Mouse (Mus musculus) ovary, postnatal 10 days (tissue): ENCODE measurements at regions not wholly inside any gene's neighbourhood (a gene's known extent, or its start where the extent isn't known, plus 50 kb on each side); places are given as distances from the start of the nearest gene placed in this dataset.
"Not testable (repeated sequence)": the region's sequence is repeated elsewhere in the genome, so short reads cannot be mapped to it uniquely, and the experiment has no call there.

Experiments used
- DNase-seq: peaks from one replicate; pipeline ENCODE4 v3.0.0; 2022; ENCODE audit warnings: low spot score

GRCm38 (mm10) chr4:67141896-67142295 lies 314.5 kb downstream of the Tlr4 start:
- no peak for DNase-seq

- no peak for DNase-seq
These were observed 321.1 kb downstream of the Tlr4 start for GRCm38 (mm10) chr4:67148521-67148920.

- DNase-seq, result no peak
These were observed 335.3 kb downstream of the Tlr4 start for GRCm38 (mm10) chr4:67162673-67163072.

DNA sequence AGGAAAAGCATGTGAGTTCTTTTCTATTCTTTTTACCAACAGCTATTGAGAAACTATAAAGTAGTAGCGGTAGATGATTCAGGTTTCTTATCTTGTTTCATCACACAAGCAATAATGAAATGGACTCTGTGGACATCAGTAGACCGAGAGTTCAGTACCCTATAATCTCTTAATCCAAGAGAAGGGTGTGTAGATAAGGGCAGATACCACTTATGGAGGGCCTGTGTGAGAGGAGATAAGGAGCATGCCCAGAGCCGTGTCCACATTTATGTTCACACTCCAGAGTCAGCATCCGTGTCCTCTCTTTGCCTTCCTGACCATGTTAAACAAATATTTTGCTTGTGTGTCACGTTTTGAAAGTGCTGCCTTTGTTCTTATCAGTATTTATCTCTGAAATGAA lies 340.3 kb downstream of the Tlr4 start:
- no peak for DNase-seq

DNA sequence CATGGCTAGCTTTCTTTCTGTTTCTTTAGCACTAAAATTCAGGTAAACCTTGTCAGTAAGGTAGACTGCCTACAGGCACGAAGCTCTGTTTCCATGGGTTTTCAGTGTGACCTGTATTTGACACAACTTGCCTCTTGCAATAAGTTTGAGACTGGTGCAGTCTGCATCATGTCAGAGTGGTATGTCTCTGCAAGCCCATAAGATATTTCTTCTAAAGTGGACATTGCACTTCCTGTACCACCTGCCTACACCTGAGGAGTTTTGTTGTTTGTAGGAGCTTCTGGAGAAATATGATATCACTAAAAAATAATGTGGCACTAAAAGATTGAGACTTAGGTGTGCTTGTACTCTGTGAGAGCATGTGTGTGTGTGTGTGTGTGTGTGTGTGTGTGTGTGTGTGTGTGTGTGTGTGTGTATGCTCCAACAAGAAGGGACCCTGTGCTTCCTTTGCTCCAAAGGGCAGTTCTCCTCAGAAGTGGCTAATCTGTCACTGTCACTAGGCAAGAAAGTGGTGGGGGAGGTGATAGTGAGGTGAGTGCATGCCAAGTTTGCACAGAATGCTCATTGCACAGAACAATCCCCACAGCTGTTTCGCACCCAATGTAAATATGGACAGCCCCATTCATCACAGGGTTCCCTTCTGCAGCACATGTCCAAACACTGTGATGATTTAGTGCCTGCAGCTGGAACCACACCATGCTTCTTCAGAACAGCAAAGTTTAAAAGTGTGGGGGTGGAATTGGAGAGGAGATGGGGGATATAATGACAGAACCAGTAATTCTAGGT lies 360.5 kb downstream of the Tlr4 start:
- DNase-seq, result no peak

DNA sequence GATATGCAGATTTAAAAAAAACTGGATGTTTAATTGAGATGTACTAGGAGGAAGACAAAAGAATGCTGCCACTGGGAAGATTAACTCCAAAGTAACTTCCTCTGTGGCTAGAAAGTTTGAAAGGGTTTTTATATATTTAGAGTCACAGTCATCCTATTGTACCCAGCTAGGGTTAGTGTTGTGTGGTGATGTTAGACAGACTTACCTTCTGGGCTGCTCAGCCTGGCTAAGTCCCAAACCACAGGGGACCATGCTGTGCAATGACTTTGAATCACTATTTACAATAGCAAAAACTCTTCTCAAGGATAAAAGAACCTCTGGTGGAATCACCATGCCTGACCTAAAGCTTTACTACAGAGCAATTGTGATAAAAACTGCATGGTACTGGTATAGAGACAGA lies 363.2 kb downstream of the Tlr4 start:
- DNase-seq, result no peak

DNA sequence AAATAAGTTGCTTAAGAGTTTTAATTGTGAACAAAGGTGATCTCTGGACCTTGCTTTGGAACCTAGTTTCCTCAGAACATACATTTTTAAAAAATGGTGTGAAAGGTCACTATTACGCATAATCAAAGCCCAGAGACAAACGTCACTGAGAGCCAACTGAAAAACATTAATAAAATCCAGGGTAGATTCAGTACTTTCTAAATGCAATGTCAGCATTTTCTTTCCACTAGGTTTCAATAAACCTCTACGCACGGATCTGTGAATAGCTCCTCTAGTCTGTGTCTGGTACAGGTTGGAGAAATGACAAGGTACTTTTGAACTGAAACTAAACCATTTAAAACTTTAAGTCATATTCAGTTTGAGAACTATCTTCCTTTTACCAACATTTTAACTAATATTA lies 367.0 kb downstream of the Tlr4 start:
- no peak for DNase-seq

- DNase-seq, result no peak
These were observed 369.5 kb downstream of the Tlr4 start for GRCm38 (mm10) chr4:67196907-67197306.

DNA sequence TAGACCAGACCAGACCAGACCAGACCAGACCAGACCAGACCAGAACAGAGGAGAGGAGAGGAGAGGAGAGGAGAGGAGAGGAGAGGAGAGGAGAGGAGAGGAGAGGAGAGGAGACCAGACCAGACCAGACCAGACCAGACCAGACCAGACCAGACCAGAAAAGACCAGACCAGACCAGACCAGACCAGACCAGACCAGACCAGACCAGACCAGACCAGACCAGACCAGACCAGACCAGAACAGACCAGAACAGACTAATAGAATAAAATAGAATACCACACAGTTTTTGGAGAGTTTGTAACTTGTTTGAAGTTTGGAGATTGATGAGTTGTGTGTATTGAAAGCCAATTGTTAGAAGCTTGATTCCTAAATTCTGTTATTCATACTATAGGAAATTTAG lies 381.0 kb downstream of the Tlr4 start:
- peak; percentile 77 for DNase-seq

DNA sequence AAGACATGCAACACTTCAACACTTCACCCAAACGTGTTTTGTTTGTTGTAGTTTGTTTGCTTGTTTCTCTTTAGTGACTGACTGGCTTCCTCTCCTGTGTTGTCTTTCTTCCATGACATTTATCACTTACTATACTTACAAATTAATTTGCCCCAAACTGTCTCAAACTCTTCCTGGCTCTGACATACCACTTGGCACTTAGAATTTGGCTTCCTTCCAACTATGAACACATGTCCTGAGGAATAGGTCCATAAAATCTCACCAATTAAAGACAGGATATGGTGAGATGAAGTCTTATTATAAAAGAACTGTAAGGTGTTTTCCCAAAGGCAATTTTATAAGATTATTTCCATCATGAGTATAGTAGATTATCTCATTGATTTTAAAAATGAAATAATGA lies 386.0 kb downstream of the Tlr4 start:
- DNase-seq, result no peak

- DNase-seq, result no peak
These were observed 397.1 kb downstream of the Tlr4 start for GRCm38 (mm10) chr4:67224533-67224932.

DNA sequence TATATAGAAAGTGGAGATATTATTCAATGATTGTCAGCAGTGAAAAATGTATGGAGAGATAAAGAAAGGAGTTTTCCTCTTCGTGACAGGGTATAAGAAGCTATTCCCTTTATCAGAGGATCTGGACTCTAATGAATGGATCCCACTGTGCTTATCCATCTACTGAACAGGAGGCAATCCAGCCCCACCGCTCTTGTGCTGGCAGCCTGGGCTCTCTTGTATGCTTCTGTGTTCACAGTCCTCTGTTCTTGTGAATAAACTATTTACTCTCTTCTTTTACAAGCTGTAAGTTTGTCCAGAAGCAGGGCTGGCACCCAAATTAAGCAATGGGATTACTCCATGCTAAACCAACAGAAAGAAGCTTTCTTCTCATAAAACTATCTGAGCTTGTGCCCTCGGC lies 401.8 kb downstream of the Tlr4 start:
- DNase-seq, result no peak

DNA sequence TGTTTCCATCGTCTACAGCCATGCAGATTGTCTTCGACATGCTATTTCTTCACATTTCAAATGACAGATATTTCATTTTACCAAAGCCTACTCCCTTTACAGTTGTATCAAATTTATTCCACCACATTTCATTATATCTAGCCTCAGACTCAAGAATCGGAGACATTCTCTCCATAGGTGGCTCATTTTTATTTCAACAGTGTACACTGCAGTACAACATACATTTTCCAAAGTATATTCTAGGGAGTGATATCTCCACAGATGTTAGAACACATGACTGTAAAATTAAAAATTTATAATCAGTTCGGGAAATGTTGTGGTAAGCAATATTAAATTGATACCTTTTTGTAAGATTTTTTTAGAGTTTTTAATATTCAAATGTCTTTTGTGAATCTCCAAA lies 446.2 kb downstream of the Tlr4 start:
- DNase-seq, result no peak

GRCm38 (mm10) chr4:67301020-67301419 lies 473.6 kb downstream of the Tlr4 start:
- DNase-seq, result no peak

DNA sequence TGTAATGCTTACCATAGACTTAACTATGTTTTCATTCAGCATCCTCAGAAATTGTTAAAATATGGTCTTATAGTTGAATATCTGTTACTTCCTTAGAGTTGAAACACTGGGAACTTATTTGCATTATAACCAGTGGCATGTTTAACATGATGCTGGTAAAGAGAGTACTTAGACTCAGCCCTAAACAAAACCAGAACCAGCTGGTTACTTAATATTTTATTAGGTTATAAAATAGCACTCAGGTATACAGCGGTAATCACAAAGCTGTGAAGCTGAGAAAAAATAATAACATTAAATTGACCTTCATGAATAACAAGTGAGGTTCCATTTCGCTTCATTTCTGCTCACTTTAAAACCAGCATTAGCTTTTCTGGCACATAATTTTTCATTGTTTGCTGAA lies 474.4 kb downstream of the Tlr4 start:
- DNase-seq, result no peak

- not testable (repeated sequence) for DNase-seq
These were observed 492.7 kb downstream of the Tlr4 start for GRCm38 (mm10) chr4:67320098-67320497.
